Mouse (Mus musculus) B cell, adult 2 months (primary cell): ENCODE measurements around the gene Ncoa7.
"Not testable (repeated sequence)": the region's sequence is repeated elsewhere in the genome, so short reads cannot be mapped to it uniquely, and the experiment has no call there.

Experiments
- DNase-seq, 2 experiments: peaks; one replicate each; pipeline ENCODE4 v3.0.0; 2022

Gene Ncoa7

GRCm38 (mm10) chr10:30787684-30788339, 15.3 kb downstream of the Ncoa7 start:
- no peak for DNase-seq

- no peak for DNase-seq
Observed at GRCm38 (mm10) chr10:30786103-30786754, 16.9 kb downstream of the Ncoa7 start.

DNA sequence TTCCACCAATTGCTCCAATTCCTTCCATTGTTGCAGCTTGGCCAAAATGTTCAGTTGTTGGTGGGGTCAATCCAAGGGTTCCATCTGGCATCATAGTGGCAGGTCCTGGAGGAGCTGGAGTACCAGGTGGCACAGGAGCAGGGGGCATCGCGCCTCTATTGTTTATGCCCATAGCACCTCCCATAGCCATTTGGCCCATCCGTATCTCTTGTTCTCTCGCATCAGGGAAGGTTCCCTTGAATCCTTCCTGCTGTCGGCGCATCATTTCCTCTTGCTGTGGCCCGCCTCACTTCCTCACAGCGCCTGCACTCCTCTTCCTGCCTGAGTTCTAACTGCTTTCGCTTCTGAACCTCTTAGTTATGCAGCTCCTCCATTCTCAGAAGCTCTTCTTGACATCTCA, 22.2 kb downstream of the Ncoa7 start:
- not testable (repeated sequence) for DNase-seq

DNA sequence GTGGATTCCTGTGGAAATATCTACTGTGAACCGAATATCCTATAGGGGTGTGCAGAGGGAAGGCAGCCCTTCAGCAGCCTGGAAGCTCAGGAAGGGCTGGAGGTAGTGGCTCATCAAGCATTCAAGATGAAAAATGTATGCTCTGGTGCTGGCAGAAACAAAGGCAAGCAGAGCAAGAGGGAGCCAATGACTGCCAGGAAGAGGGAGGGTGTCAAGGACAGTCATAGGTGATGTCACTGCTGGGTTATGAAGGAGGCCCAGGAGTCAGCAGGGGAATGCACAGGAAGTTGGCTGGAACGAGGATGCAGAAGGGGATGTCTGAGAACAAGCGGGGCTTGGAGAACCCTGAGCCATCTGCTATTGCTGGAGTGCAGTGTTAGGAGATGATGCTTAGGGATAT, 24.9 kb downstream of the Ncoa7 start:
- peak in 1 of 2 experiments; percentile 5 for DNase-seq

- DNase-seq, result no peak
Observed at GRCm38 (mm10) chr10:30775987-30776386, 27.1 kb downstream of the Ncoa7 start.

- no peak for DNase-seq
Observed at GRCm38 (mm10) chr10:30775568-30775967, 27.6 kb downstream of the Ncoa7 start.

DNA sequence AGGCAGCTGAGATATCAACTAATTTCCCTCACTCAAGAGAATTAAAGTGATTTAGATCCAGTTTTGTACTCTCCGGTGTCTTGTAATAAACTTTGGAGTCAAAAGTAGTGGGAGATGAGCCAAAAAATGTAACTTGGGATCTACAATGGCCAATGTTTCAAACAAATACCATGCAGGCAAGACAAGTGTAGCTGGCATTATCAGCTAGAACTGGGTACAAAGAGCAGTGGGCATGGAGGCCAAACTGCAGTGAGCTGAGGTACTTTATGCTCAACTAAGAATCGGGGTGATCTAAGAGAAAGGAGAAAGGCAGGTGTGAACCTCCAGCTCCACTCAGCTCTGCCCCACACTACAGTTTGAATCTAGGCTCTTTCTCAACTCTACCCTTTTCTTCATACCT, 28.7 kb downstream of the Ncoa7 start:
- DNase-seq, result no peak

- DNase-seq, result no peak
Observed at GRCm38 (mm10) chr10:30773181-30773580, 29.9 kb downstream of the Ncoa7 start.

- no peak for DNase-seq
Observed at GRCm38 (mm10) chr10:30771417-30772158, 31.5 kb downstream of the Ncoa7 start.

GRCm38 (mm10) chr10:30768820-30769219, 34.3 kb downstream of the Ncoa7 start:
- DNase-seq, result no peak

DNA sequence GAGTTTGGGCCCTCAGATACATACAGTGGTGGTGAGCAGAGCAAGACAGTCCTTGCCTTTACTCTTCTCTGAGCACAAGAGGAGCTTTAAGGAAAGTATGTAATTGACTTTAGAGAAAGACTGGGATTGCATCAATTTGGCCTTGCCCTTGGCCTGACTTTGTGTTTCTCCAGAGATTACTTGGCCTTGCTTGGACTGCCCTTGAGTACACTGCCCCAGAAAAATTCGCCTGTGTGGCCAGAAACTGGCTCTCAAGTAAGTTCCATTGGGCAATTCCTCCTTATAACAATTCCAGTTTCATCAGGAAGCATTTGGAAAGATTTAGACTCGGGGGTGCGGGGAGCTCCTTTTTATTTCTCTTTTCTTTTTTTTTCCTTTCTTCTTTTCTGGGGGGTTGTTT, 34.9 kb downstream of the Ncoa7 start:
- DNase-seq, result no peak

DNA sequence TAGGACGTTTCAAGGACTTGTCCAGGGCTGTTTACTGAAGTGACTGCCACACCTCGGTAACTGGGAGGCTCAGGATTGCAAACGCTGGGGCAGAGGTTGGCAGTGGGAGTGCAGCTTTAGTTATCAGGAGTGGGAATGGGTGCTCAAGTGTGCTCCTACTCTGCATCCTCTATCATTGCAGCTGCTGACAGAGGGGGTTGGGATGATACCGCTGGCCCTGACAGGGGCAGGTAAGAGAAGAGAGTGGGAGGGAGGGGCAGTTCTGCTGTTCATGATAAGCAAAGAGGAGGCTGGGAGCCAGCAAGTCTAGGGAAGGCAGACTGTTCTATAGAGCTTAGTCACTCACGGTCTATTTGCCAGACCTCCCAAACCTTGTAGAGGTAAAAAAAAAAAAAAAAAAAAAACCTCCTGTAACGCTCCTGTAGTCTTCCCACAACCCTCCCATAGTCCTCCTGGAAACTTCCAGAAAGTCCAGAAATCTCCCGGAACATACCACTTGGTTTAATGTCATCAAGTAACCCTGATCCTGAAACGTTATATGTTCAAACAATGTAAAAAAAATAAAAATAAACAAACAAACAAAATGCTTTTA, 39.9 kb downstream of the Ncoa7 start:
- no peak for DNase-seq

DNA sequence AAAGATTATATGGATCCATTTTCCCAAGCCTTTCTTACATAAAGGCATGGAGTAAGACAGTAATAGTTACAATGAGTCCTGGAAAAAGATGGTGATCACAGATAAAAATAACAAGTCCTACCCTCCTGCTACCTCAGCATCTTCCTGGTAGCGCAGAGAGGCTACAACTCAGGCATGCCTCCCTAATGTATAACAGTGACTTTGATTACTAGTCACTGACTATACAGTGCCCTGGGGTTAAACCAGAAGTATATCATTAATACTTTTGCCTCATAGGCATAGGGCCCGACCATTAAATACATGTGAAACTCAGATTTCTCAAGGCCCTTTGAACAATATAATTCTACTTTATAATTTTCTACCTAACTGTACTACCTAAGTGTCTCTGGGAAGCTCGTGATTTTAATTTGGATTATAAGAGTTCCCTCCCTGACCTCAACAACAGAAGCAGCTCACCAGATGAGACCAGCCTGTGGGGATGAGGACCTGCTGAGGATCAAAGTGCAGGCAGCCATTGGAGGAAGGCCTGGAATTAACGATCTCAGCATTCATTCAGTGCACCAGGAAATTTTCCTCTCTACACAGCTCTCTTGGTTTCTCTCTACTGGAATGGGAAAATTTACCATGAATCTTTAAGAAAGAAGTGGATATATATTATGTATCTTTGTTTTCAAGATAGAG, 40.7 kb downstream of the Ncoa7 start:
- DNase-seq, result no peak

GRCm38 (mm10) chr10:30759360-30760147, 43.6 kb downstream of the Ncoa7 start:
- no peak for DNase-seq

- DNase-seq, result no peak
Observed at GRCm38 (mm10) chr10:30756064-30756463, 47.1 kb downstream of the Ncoa7 start.

DNA sequence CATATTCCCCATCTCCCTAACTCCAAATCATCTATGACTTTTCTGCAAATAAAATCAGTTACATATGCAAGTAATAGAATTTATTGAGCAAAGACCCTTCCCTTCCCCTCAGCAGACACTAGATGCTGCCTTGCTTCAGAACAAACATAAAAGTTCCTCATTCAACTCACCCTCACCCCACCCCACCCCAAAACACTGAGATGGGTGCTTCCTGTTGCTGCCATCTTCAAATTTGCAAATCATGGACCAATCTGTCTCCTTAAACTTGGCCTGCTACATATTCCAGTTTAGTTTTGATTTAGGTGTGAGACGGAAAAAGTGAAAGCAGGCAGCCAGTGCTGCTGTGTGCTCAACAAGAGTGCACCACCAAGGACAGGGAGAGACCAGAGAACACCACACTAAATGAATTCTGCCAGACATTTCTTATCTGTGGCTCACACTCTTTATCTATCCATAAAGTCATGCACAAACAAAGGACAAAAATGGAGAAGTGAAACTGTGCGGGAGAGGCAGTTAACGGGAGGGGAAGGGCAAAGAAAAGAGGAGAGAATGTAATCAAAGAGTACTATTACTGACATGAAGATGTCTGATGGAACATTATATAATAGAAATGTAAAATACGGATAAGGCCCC, 48.2 kb downstream of the Ncoa7 start:
- DNase-seq, result peak; percentile 11 to 14

DNA sequence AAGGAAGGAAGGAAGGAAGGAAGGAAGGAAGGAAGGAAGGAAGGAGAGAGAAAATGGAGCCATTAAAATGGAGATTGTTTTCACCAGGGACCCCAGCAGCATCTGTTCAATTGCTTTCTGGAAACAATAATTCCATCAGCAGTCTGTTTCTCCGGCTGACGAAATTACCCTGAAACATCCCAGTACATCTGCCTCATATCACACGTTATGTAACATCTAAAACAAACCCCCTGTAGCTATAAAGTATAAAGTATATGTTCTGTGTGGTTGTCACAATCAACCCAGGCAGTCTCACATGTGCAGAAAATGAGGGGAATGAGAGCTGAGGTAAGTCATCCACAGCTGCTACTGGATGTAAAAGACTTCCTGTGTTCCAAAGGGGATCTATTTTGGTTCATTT, 49.0 kb downstream of the Ncoa7 start:
- no peak for DNase-seq

GRCm38 (mm10) chr10:30752485-30752884, 50.6 kb downstream of the Ncoa7 start:
- DNase-seq, result no peak

- peak in 1 of 2 experiments; percentile 8 for DNase-seq
Observed at GRCm38 (mm10) chr10:30751586-30751985, 51.5 kb downstream of the Ncoa7 start.

- DNase-seq, result no peak
Observed at GRCm38 (mm10) chr10:30749807-30750206, 53.3 kb downstream of the Ncoa7 start.

DNA sequence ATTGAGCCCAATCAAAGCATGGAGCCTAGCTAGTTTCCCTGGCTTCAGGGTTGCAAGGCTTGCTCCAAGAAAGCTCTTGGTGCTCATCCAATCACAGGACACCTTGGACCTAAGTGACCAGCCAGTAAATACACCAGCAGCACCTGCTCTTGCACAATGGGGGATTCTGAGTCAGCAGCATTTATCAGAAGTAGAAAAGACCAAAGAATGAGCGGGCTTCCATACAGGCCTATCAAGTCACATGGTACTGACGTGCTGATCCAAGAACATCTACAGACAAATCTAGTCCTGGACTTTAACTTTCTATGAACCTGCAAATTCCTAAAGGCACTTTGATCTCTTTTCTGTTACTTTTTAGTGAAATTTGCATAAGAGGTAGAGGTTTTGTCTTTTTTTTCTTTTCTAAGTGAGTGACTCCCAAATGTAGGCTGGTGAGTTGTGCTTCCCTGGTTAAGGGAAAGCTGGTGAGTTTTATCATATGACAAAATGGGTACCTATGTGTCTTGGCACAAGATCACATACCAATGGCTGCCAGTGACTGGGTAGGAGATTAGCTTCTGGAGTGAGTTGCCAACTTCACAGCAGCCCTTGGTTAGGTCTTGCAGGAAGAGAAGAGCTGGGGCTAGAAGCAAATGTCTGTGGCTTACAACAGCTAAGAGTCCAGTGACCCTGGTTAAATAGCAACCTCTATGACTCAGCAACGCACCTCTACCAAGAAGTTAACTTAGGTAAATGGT, 57.7 kb downstream of the Ncoa7 start:
- no peak for DNase-seq
